Mouse (Mus musculus) thymus, postnatal 4 days (tissue): ENCODE data around the gene Prr14.
"Not testable (repeated sequence)": the region's sequence is repeated elsewhere in the genome, so short reads cannot be mapped to it uniquely, and the experiment has no call there.

ENCODE experiments used
- DNase-seq: peaks from one replicate; pipeline ENCODE4 v3.0.0; 2021

Gene Prr14

DNA sequence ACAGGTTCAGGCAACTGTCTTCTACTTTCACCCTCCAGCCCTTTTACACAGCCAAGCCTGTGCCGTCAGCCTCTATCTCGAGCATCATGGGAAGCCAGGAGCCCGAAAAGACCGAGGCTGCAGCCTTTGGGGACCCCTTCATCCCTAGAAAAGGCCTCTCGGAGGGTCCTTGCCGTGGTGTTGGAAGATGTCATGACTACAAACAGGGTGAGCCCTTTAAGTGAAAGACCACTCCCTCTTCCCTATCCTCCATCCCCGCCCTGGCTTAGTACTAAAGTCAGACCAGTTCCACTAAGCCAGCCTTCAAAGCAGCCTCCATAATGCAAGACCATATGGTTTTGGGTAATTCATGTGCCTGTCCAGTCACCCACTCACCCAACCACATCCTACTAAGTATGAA is 12.6 kb downstream of the Prr14 start:
- DNase-seq, result no peak

DNA sequence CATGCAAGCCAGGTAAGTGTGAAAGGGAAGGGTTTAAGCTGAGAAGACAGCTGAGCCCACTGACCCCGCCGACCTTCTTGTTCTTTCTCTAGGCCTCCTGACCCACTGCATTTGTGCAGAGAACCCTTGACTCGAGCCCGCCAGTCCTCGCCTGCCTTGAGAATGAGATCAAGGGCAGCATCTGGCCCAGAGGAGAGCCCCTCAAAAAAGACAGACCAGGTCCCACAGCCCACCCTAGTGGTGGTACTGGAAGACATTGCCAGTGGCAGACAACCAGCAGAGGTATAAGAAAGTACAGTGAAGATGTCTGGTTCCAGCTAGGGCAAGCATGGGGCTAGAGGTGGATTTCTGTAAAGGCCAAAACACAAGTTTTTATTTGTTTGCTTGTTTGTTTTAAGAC is 14.3 kb downstream of the Prr14 start:
- DNase-seq, result peak; percentile 68

DNA sequence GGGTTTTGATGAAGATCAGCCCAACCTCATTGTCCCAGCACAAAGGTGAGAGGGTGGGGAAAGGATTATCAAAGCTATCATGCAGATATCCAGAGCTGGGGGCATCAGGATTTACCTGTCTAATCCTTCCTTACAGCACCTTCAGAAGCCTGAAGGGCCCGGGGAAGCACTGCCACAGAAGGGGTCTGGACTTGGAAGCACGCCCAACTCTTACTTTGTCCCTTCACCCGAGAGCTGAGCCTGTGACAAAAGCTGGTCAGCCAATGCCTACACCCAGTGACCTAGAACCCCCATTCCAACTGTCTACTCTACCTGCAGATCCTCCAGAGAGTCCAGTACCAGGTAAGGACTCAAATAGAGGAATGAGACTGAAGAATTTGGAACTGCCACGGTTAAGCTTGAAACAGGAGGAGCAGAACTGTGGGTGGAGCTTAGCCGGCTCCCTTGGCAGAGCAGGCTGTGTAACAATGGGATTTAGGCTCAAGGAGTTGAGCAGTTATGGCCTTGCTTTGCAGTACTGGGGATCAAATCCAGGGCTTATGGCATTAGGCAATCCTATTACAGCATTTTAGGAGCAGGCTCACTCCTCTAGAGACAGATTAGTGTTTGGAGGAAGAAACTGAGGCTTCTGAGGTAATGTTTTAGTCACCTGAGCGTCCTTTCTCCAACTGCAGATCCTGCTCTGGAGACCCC is 15.1 kb downstream of the Prr14 start:
- no peak for DNase-seq

DNA sequence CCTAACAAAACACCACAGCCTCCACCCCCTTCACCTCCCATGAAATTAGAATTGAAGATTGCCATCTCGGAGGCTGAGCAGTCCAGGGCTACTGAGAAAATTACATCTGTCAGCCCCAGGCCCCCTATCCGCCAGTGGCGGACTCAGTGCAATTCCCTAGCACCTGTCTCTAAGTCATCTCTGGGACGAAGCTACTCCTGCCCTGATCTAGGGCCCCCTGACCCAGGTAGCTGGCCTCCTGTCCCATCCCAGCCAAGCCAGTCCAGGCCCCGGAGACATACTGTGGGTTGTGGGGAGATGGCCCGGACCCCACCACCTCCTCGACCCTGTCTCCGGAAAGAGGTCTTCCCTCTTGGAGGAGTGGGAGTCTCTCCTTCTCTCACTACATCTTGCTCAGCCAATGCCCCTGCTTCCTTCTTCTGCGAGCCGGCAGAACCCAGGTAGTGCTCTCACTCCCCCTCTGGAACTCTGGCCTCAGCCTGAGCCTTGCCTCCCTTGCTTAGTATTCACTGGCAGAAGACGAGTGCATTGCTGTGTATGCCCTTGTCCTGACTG is 15.9 kb downstream of the Prr14 start:
- no peak for DNase-seq

DNA sequence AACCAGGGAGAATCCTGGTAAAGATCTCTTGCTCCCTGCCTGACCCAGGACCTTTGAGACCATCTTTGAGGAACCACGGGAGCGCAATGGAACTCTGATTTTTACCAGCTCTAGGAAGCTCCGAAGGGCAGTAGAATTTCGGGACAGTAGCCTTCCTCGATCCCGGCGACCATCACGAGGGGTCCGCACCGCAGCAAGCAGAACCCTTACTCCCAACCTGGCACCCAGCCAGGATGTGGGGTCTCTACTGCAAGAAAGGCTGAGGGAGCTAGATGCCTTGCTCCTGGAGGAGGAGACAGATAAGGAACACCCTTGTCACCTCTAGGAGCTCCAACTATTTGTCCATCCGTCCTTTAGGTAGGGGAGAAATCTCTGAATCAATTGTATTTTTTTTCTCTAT is 16.9 kb downstream of the Prr14 start:
- no peak for DNase-seq

DNA sequence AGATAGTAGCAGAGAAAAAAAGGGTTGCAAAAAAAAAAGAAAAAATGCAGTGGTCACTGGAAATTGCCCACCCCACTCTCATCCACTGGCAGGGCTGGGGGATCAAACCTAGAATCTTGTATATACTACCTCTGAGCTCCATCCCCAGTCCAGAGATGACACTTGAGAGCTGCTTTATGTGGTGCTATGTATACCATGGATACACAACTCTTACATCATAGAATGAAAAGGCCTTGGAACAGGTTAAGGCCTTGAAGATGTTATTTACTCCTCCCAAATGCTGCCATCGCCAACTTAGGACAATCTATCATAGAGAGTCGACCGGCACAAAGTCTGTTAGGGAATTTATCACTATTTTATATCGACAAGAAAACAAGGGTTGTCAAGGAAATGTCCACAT is 17.4 kb downstream of the Prr14 start:
- DNase-seq, result no peak

DNA sequence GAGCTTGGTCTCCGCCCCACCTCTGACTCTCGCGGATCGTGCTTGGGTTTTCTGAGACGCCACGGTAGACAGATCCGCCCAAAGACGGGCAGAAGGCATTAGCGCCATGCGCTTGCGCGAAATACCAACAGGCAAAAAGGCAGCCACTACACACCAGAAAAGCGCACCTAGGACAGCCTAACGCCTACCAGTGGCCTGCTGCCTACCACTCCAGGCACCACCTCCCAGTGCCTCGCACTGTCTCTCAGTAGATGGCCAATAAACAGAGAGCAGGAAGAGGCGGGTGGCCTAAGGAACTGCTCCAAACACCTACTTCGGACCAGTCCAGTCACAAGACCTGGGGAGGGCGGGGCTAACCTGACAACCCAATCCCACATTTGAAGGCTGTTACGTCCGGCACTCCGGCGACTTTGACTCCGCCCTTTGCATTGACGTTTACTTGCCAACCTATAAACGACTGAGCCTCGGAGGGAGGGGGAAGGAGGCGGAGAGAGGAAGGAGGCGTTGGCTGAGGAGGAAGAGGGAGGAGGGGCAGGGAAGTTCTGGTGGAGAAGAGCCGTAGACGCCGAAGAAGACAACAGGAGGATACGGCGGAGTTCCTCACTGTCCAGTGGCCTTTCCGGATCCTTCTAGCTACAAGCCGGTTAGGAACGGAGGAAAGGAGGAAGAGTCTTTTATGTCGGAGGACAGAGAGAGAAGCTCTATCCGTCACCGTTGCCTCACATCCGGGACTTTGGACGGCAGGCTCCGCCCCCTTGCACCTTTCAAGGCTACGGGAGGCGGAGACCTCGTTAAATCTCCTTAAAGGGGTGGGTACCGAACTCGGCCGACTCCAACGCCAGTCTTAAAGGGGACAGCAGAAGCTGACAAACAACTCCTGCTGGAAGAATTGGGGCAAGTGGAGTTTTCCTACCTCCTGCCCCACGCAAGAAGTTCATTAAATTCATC is 18.6 kb downstream of the Prr14 start:
- peak; percentile 100 for DNase-seq

DNA sequence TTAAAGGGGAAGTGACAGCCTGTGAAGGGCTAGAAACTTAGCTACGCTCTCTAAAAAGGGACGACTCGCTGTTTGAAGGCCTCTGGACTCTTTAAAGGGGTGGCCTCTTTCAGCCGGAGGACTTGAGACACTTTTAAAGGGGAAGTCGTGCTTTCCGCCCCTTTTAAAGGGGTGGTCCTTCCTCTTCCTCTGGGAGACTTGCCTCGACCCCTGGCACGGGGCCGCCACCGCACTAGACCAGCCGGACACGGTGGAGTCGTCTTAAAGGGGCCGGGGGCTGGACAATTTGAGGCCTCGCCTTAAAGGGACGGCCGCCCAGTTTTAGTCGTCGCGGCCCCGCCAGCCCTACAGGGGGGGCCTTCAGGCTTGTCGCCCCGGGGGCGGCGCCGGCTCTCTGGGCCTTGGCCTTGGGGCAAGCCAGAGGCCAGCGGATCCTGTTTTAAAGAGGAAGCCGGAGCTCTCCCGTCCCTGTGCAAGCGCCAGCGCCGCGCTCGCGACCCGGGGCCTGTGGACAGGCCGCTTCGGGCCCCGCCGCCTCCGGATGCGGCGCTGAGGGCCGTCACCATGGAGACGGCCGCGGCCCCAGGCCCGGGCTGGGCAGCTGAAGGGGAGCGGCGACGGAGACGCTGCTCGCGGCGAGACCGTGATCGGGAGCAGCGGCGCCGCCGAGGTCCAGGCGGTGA is 19.4 kb downstream of the Prr14 start, which contains the start of gene Fbrs:
Fbrs (plus strand) TSS at position 565 of the 683 bp plus-strand sequence.
- DNase-seq, result peak; percentile 78

DNA sequence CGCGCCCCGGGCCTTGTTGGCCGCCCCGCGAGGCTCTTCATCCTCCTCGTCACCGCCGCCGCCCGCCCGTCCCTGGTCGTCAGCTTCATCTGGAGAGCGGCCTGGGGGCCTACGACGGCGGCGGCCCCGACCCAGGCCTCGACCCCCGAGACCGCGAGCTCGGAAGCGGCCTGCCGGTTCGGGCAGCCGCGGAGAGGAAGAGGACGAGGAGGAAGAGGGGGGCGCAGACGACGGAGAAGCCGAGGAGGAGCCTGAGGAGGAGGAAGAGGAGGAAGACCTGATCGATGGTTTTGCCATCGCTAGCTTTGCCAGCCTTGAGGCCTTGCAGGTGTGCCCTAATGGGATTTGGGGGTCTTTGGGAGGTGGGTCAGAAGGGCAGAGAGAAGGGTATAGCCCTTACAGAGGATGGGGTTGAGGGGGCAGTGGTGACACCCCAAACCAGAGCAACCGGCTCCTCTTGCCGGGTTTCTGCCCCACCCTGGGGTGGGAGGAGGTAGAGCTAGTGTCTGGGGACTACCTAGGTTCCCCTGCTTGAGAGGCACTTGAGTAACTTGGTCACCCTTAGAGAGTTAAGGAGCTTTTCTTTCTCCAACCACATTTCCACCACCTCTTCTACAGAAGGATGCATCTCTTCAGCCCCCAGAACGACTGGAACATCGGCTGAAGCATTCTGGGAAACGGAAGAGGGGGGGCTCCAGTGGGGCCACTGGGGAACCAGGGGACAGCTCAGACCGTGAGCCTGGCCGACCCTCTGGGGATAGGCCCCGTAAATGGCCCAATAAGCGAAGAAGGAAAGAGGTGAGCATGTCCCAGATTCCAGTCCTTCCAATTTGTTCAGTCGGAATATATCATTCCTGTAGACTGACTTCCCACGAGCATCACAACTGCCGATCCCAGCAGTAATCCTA is 20.2 kb downstream of the Prr14 start:
- DNase-seq, result peak; percentile 65

DNA sequence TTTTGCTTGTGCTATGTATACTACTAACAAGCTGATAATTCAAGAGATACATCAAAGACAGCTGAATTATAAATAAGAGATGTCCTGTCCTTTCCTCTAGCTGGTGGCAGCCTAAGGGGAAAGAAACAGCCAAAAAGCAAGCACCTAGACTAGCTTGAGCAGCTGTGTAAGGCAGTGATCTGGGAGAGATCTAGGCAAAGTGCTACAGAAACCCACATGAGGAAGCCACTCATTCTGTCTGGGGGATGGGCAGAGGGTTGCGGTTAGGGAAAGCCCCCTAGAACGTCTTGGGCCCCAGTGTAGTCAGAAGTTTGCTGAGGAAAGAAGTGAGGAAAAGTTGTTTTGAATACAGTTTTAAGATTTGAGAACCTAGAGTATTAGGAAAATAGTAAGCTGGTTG is 20.9 kb downstream of the Prr14 start:
- DNase-seq, result peak; percentile 78

DNA sequence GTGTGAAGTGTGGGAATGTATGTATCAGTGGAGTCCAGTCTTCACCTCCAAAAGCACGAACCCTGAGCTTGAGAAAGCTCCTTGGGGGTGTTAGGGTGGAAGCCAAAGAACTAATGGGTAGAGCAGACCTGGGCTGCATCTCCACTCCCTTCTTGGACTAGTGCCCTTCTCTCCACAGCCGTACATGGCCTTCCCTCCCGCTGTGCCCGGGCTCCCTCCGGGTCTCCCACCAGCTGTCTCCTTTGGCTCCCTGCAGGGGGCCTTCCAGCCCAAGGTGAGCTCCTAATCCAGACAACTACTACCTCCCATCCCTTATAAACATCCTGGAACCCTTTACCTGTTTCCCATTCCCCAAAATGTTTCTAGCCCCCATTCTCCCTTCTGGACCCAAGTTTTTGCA is 26.0 kb downstream of the Prr14 start:
- DNase-seq, result no peak

DNA sequence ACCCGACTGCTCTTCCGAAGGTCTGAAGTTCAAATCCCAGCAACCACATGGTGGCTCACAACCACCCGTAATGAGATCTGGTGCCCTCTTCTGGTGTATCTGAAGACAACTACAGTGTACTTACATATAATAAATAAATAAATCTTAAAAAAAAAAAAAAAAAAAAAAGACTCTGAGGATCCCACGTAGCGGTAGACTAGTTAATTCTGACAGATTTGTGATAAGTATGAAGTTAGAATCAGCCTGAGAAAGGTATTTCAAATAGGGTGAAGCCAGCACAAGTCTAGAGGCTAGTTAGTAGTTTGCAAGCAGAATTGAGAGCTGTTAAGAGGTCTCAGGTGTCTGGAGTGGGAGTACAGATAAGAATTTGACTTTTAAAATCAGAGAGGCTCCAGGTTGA is 29.0 kb downstream of the Prr14 start:
- DNase-seq, result not testable (repeated sequence)

DNA sequence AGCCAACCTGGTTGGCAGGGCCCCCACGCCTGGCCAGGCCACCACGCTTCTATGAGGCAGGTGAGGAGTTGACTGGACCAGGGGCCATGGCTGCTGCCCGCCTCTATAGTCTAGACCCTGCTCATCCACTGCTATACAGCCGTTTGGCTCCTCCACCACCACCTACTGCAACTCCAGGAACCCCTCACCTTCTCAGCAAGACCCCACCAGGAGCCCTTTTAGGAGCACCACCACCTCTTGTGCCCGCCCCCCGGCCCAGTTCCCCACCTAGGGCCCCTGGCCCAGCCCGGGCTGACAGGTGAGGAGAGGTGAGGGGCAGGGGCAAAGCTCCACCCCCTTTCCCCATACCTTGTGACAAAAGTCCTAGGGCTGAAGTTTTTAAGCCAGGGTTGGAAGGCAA is 30.6 kb downstream of the Prr14 start:
- no peak for DNase-seq

DNA sequence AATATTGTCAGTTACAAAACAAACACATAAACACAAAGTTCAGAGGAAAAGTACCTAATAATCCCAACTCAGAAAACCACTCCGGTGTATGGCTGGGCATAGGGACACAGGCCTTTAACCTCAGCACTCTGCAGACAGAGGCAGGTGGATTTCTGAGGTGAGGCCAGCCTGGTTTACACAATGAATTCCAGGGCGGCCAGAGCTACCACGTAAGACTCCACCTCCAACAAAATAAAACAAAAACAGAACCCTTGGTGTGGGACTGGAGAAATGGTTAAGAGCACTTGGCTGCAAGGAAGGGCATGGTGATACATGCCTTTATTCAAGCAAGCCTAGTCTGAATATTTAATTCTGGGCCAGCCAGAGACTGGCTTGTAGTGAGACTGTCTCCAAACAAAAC is 32.4 kb downstream of the Prr14 start:
- no peak for DNase-seq

DNA sequence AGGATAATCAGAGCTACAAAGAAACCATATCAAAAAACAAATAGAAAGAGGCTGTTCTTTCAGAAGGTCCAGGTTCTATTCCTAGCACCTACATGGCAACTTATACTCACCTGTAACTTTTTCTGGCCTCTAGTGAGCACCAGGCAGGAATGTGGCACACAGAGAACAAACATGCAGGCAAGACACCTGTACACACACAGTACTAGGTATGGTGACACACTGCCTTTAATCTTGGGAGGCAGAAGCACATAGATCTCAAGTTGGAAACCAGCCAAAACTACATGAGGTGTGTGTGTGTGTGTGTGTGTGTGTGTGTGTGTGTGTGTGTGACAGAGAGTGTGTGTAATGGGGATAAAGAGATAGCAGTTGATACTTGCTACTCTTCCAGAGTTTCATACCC is 35.2 kb downstream of the Prr14 start:
- no peak for DNase-seq

DNA sequence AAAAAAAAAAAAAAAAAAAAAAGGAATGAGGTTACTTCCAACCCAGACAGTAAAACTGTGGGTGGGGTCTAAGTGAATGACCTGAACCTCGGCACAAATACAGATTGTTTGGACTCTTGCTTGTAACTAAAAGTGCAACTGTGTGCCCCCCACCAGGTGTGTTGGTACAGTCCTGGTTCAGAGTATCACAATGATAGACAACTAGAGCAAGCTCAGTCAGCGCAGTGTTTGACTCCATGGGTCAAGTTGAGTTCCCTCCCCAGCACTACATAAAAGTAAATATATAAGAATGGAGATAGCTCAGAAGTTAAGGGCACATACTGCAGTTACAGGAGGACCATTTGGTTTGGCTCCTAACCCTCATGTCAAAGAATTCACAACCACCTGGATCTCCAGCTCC is 38.0 kb downstream of the Prr14 start:
- DNase-seq, result no peak

DNA sequence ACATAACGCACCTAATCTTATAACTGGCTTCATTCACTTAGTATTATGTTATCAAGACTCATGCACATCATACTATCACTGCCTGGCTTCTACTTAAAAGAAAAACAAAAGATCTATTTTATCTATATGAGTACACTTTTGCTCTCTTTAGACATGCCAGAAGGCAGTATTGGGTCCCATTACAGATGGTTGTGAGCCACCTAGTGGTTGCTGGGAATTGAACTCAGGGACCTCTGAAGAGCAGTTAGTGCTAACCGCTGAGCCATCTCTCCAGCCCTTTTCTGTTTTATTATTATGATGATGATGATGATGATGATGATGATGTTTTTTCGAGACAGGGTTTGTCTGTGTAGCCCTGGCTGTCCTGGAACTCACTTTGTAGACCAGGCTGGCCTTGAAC is 39.0 kb downstream of the Prr14 start:
- peak; percentile 77 for DNase-seq

DNA sequence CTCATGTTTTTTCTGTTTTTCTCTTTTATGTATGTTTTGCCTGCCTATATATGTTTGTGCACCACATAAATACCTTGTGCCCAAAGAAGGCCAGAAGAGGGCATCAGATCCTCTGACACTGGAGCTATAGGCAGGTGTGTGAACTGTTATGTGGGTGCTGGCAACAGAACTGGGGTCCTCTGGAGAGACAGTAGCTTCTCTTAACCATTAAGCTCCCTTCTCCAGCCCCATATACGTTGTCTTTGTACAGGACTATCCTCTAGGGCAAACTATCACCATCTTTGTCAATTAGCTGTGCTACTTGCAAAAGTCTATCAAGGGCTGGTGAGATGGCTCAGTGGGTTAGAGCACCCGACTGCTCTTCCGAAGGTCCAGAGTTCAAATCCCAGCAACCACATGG is 48.9 kb downstream of the Prr14 start:
- no peak for DNase-seq

DNA sequence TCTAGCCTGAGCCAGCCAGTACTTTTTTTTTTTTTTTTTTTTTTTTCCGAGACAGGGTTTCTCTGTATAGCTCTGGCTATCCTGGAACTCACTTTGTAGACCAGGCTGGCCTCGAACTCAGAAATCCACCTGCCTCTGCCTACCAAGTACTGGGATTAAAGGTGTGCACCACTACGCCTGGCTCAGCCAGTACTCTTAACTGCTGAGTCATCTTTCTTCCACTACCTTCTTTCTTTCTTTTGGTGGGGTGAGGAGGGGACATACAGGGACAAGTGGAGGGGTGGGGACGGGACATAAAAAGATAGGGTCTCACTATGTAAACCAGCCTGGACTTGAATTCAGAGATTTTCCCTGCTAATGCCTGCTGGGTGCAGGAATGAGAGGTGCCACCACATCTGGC is 50.4 kb downstream of the Prr14 start:
- not testable (repeated sequence) for DNase-seq

DNA sequence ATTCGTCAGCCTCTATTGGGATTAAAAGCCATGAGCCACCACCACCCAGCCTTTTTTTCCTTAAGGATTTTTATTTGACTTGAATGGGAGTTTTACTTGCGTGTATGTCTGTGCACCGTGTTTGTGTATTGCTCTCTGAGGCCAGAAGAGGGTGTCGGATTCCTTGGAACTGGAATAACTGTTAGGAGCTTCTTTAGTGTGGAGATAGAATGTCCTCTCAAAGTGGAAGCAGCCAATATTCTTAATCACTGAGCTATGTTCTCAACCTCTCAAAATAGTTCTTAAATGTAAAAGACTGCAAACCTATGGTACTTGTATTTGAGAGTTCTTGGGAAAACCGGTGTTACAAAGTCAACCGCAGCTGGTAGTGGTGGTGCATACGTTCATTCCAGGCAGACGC is 51.8 kb downstream of the Prr14 start:
- no peak for DNase-seq

DNA sequence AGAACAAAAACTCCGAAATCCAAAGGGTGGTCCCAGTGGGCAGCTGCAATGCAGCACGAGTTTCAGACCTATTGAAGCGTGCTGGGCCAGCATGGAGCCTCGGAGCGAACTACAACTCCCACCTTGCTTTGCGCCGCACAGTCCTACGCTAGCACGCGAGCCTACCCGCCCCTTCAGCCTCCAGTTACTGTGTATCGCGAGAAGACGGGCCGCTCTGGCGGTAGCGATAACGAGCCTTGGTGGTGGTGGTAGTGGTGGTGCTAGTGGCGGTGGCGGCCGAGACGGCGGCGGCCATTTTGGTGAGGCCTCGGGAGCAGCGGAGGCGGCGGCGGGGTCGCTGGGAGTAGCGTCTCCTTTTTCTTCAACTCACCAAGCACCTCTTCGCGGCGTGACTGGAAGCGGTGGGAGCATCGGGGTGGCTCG is 52.4 kb downstream of the Prr14 start, which contains the start of gene Srcap:
Srcap (plus strand) TSS at position 176 of the 423 bp plus-strand sequence.
- peak; percentile 95 for DNase-seq
